Mouse (Mus musculus) telencephalon, adult 2 months (tissue): ENCODE data around the gene Pir.
A peak's percentile ranks its signal among the peaks of the same experiment; 100 is the strongest.

ENCODE experiments used
- DNase-seq: peaks from one replicate; pipeline ENCODE4 v3.0.0-alpha.2; 2011; ENCODE audit warnings: low read depth, low spot score

Gene Pir

DNA sequence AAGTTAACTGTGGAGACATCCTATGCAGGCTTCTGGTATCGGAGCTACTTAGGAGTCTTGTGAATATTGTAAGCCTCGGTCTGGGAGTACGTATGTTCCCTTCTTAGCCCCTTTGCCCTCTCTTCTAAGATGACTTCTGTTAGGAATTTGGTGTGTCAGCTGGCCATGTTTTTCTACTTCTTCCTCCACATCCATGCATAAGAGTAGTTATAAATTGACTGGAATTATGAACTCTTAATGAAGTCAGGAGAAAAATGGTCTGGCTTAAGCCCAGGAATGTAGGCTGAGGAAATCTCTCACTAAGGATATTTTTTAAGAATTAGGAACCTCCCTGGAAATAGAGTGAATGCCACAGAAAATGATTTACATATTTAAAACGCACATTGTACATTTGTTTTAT, 69.4 kb downstream of the Pir start:
- no peak for DNase-seq

DNA sequence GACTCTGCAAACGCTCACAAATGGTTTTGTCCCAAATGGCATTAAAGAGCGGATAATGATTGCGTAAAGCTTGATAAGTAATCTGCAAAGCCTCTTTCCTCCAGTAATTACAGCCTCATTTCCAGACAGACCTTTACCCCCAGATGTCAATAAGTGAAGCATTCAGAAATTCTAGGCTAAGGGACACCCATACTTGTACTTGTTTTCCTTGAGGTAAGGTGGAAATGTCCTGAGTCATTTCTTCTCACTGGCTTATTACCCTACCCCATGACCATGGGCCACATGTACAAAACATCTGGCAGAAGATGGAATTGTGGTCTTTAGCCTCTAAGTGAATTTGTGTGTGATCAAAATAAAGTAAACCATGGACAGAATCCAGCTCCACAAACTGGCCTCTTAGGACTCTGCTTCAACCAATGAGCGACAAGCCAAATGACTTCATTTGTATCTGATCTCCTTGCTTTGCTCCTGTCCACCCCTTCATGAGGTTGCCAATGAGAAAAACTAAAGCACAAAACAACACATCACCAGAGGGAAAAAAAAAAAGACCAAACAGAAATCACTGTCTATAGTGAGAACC, 76.3 kb downstream of the Pir start:
- DNase-seq, result no peak

DNA sequence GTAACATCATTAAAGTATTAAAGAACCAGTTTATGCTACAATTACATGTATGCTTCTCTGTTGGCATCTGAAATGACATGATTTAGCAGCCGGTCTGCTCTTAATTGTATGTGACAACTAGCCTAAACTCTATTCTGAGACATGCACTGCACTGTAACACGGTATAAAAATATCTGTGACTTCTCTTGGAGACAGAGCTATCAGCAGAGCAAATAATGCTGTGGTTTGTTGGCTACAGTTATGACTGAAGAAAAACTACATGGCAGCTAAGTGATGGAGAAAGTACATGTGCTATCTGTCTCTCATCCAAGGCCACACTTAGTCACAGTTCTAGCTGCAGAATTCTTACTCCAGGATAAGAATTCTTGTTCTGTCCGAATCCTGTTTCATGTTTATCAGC, 79.8 kb downstream of the Pir start:
- DNase-seq, result no peak

DNA sequence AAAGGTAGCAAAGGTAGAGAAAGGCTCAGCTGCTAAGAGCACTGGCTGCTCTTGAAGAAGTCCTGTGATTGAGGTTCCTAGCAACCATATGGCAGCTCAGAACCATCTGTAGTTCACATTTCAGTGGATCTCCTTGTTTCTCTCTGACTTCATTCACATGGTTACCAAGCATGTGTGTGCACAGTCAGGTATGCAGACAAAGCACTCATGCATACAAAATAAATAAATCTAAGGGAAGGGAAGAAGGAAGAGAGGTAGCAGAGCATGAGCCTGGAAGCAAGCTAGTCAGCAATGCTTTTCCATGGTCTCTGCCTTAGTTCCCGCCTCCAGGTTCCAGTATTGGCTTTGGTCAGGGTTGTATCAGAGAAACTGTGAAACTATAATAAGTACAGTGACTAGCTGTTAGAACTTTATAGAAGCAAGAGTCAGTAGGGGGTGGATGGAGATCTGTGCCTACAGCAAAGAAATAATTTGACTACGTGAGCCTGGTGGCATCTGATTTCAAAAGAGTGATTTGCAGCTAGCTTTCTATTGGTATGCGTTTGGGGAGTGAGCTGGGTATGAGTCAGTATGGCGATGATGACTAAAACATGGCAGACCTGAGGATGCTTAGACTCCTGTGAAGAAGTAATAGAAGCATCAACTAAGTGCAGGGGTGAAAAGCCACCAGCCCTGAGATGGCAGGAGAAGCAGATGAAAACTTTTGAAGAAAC, 96.1 kb downstream of the Pir start:
- no peak for DNase-seq

DNA sequence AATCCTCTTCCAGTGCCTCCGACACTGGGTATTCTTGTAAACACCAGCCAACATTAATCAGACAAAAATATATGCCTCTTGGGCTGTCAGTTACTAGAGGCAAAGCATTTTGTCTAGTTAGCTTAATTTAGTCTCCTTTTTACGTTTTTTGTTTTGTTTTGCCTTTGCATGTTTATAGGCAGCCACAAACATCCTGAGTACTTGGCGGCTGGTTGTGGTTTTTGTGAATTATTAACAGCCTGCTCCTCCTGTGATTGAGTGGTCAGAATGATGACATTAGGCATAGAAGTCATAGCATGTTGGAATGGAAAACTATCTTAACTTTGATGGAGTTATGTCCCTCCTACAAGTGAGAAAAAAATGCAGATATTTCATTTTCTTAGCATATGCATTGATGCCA, 101.4 kb downstream of the Pir start:
- DNase-seq, result no peak

DNA sequence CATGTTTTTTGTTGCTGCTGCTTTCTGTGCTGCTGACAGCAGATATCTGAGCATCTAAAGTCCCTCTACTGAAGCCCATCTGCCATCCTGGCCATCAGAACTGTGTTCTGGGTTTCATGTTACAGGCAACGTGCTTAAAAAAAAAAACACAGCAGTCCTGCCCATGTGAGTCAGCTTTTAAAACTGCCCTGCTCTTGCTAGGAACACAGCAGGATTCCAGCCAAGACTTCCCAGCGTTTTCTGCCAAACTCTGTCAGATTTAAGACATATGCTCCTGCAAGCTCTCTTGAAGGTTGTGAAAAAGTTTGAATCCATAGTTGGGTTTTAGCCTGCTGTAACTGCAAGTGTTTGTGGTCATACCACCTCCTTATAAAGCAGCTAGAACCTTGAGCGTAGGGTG, 103.9 kb downstream of the Pir start, which contains the start of gene Vegfd:
Gene Vegfd (plus strand): TSS at position 298 of the 400 bp plus-strand sequence.
- peak; percentile 68 for DNase-seq

DNA sequence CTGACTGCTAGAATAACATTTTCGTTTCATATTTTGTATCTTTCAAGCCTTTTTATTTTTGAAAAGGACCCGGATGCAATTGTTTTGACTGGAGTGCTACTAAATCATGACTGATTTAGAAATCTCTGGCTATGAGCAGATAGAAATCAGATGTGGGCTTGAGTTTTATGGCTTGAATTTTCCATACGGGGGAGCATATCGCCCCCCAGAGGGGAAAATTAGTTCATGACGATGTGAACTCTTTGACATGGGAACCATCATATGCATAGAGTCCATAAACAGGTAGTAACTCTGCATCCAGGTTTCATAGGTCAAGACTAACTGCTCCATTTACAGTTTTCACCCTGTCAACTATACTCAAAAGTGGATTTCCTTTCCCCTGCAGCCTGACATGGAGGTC, 105.4 kb downstream of the Pir start:
- DNase-seq, result no peak

DNA sequence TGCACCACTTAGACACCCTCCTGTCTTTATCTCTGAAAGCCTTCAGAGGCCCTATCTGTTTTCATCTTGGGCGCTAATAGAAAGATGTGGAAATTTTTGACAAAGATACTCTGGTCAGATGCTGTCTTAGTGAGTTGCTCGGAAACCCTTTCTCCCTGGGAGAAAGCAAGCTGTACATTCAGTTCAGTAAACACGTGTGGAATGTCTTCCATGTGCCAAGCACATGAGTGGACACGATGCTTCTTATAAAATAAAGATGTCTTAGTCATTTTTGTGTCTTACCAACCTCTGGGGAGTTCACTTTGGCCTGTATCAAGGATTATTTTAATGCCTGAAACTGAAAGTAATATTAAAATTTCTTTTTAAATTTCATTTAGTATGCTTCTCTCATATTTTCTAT, 110.5 kb downstream of the Pir start:
- DNase-seq, result no peak

DNA sequence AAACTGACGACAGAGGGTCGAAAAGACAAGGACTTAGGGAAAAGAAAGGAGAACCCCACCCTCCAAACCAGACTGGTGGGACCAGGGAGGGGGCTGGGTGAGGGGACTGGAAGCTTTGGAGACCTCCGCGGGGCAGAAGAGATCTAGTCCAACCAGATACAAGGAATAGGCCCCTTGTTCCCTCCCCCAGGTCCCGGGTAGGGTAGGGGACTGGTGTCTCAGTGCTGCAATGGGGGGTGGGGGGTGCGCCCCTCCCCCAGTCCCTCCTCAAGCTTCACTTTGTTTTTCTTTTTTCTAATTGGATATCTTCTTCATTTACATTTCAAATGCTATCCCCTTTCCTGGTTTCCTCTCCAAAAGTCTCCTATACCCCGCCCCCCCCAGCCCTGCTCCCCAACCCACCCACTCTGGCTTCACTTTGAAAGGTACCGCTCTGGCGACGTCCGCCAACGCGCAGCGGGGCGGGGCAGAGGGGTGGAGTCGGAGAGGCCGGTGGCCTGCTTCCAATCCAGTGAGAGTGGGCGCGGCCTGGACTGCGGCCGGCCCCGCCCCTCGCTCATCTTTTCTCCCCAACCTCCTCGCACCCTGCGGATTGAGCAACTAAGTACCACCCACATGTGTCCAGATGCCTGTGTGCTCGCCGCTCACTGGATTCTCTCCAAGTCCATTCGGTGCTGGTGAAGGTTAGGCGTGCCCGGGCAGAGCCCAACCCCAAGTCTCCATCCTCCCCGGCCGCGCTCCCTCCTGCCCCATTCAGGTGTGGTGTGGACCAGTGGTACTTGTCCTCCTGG, 112.6 kb downstream of the Pir start:
- no peak for DNase-seq

DNA sequence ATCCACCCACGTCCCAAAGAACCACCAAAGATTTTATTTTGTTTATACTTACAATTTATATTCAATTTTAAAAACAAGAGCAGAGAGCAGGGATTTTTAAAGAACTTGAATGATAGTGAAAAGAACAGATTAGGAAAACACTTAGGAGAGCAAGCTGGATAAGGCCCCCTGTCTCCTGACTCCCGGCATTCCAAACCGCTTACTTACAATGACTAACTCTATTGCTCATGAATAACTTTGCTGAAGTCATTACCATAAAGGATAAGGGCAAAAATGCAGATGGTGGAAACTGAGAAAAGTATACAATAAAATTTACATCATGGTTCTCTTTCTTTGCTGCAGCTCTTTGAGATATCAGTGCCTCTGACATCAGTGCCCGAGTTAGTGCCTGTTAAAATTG, 124.9 kb downstream of the Pir start:
- no peak for DNase-seq

DNA sequence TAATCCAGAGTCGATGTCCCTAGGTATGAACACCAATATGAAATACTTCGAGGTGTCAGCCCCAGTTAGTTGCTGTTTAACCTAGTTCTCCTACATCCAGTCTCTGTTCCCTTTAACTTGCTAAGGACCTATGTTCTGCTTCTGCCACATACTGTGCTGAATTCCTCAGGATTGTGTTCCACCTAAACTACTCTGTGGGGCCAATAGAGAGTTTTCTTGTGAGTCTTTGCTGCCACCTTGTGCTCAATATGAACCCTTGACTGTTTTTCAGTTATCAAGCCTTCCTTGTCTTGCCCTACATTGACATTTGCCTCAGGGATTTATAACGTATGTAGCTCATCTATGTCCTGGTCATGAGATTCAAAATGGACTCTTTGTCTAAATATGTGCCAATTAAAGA, 129.3 kb downstream of the Pir start:
- DNase-seq, result no peak

DNA sequence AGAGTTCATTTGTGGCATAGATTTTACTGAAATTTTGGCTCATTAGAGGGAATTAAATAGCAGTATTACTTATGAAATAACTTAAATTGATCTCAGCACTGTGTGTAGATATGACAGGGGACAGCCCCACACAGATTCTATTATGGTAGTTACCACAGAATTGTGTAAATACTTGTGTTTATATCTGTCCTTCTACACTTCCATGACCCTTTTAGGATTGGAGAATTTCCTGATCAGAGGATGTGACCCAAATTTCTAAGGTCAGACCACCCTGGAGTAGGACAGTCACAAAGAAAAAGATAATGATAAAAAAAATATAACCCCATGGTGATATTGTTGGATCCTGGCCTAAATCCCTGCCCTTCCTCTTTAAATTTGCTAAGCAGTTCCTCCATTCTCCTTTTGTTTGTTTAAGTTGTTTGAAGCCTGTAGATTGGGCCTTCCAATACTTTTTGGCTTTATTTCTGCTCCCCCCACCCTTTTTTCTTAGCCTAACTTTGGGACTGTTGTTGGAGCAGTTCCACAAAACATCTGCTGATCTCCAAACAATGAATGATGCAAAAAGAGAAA, 136.0 kb downstream of the Pir start:
- DNase-seq, result no peak

DNA sequence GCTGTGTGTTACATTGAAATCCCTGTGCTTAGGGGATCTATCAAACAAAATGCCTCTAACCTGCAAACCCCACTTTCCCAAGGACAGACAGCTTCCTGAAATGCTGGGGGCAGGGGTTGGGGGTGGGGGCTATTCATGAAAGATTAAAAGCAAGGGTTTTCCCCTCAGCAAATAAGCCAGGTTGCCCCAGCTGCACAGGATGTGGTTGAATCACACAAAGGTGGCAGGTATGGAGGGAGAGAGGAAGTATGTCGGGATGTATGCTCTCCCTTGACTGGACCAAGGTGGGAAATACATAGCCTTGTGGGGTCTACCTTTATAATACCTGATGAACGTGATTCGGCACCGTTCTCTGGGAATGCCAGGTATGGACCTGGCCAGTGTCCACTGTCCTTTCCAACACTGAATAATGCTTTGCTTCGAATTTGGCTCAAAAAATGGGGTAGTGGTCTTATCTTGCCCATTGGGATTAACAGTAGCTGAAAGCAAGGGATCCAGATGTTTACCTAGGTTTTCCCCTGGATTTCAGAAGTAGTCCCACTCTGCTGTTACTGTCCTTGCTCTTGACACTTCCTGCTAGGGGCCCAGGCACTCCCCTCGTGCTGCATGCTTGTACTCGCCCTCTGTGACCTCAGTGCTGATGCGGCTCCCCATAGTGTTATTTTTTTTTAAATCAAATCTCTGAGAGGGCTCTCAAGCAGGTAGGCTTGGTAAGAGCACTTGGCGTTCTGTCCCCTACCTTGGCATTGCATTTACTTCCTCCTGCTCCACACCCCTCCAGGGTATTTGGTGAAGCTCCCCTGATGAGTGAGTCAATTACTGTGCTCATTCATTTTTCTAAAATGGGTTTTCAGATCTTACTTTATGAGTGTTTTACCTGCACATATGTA, 137.2 kb downstream of the Pir start:
- DNase-seq, result no peak

DNA sequence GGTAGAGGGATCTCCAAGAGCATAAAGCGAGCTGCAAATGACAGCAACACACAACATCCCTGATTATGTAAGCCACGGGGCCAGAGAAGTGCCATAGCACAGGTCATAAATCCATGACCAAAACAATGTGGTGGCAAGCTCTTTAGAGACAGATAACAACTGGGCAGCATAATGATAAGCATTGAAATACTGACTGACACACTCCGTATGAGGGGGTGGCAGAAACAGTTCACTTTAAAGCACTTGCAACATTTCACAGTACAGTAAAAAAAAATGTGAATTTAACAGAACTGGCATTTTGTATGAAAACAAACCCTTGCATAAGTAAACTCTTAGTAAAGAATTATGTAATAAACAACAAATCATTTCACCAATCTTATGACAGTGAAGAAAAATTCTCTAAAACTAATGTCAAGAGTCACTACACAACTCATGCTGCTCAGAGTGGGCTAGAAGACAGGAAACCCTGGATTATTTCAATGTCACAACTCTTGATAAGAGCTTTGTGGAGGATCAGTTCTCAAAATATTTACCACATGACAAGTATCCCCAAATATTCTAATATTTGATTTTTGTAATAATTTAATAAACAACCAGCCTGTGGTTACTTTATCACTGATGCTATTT, 139.2 kb downstream of the Pir start:
- no peak for DNase-seq

DNA sequence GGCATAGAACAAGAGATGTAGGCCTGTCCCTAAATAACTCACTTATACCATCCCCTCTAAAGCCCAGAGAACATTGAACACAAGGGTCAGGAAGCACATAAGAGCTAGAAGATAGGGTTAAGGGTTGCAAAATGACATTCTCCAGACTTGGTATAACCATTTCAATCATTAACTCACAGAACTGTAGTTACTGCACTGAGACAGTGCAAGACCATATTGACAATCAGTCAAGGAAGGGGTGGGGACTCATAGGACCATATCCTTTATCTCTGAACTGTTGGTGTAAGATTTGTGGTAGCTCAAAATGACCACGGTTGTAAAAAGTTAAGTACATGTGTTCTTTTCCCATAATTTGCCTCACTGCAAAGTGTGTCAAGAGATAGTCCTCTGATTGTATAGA, 141.4 kb downstream of the Pir start:
- DNase-seq, result no peak

DNA sequence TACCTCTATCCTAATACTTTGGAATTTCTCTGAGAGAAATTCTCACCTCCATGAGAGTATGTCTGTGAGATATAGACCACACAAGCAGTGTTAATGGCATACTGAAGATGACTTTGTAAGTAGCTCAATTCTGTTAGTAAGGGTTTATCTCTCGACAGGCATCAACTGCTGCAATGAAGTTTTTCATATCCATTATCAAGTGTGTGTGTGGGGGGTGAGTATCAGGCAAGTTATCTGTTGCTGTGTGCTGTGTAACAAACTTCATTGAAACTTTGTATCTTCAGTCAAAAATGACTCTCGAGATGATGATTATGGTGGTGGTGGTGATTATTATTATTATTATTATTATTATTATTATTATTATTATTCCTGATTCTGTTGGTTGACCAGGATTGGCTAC, 147.6 kb downstream of the Pir start:
- no peak for DNase-seq

DNA sequence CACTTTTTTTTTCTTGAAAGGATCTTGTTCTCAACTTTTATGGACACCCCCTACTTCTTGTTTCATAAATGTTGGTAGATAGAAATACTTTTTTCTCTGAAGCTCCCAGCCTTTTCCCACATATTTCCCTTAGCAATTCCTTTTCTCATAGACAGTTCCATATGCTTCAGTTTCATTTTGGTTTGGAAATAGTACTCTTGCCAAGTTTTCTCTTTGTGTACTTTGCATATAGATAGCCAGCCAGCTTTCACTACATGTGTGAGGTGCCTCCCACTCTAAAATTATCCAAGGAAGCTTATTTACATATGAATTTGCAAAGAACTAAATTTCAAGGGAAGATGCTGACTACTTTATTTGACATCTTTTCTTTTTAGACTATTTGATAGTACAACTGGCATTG, 148.8 kb downstream of the Pir start:
- DNase-seq, result peak; percentile 76

DNA sequence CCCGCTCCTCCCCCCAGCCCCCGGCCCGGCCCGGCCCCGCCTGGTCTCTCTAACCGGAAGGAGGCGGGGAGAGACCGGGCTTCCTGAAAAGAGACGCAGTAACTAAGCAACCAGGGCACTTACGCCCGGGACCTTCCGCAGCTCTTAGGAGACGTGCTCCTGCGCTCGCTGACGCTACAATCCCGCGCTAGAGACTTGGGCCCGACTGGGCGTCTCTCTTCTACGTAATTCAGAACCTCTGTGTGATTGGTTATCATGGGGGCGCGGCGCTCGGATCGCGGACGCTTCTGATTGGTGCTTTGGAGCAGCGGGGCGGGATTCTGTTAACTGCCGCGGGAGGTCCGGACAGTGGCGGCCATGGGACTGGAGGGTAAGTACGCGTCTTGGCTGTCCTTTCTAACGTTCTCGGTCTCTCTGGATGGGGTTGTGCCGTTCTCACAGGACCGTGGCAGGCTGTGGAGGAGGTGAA, 150.3 kb downstream of the Pir start, which contains the start of gene Piga:
Gene Piga (plus strand): TSS at position 317 of the 469 bp plus-strand sequence.
- DNase-seq, result peak; percentile 95

DNA sequence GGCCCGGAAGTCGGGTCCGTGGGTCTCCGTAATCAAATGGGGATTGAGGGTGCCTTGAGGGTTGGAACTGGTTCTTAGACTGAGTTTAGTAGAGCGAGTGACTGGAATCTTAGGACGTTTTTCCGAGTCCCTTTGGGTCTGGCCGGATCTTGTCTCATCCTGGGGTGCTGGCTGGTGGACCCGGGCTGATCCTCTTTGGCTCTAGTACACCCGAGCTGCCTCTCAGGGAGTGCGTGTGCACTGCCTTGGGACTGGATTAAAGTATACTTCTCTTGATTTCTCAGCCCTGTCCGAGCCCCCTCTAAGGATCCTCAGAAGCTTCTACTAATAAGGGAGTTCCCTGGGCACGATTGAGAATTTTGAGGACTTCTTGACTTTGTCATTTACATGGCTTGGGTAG, 150.8 kb downstream of the Pir start:
- DNase-seq, result no peak

DNA sequence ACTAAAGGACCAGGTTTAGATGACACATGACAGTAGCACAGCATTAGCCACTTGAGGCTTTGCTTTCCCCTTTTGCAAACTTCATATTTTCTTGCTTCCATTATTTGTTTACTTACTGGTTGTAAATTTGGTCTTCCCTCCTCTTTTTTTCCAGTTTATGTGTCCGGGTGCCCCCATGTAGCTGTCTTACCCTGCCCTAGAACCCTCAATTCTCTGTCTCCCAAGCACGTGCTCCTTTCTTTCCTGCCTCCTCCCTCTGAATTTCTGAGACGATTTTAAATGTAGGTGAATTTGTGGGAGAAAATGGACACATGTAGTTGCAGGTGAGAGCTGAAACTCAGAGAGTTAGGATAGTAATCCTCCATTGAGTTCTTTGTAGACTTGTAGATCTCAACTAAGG, 151.3 kb downstream of the Pir start:
- DNase-seq, result no peak
